Mouse (Mus musculus): ENCODE results near the gene Atp9a.

DNA sequence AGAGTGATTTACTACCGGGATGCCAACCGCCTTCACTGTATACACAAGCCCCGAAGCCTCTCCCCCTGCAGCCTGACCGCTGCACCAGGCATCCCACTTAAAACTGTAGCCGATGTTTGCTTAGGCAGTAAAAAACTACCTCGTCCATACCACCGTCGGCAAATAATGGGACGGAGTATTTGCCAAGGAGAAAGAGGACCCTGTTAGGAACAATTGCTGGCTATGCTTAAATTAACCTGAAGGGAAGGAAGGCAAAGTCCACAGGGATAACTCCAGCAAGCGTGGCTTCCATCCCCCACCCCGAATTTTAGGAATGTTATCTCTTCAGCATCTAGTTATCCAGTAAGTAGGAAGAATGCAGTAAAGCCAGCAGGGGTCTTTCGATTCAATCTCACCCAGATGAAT, 20.2 kb upstream of the Atp9a start:
- TF ChIP-seq CTCF (IDR thresholded peaks at IDR 0.05 in 2 of 3, conservative IDR thresholded peaks at IDR 0.05 in 1 of 3; ENCODE audit: control insufficient read depth in 1 of 3, insufficient read depth in 1 of 3, low read depth in 2 of 3, low read length in 3 of 3, poor library complexity in 1 of 3, severe bottlenecking in 1 of 3) (no peak), POLR2A (IDR thresholded peaks at IDR 0.05; ENCODE audit: control insufficient read depth in 1 of 2, insufficient read depth in 1 of 2, low read depth in 1 of 2, low read length in 2 of 2, poor library complexity in 1 of 2) (no peak), EP300 (IDR thresholded peaks at IDR 0.05; ENCODE audit: low read depth in 1 of 2, low read length in 2 of 2) (no peak), JUND (IDR thresholded peaks at IDR 0.05; ENCODE audit: low read depth, low read length) (no peak), ZKSCAN1 (IDR thresholded peaks at IDR 0.05; ENCODE audit: low read depth, low read length) (no peak), CHD1 (IDR thresholded peaks at IDR 0.05; ENCODE audit: low read depth, low read length) (no peak), ZNF384 (IDR thresholded peaks at IDR 0.05; ENCODE audit: low read depth, low read length) (no peak), ELF1 (IDR thresholded peaks at IDR 0.05; ENCODE audit: low read depth, low read length) (no peak), CHD2 (IDR thresholded peaks at IDR 0.05; ENCODE audit: low read length) (no peak), TBP (IDR thresholded peaks at IDR 0.05; ENCODE audit: low read depth, low read length) (no peak), MAZ (IDR thresholded peaks at IDR 0.05; ENCODE audit: low read depth, low read length) (no peak), E2F4 (IDR thresholded peaks at IDR 0.05; ENCODE audit: borderline replicate concordance, low read depth, low read length) (no peak)

Measured in MEL (cell line).